Mouse (Mus musculus) stomach, postnatal 0 days (tissue): ENCODE measurements around the gene Acoxl.

Source experiments
- CTCF ChIP-seq: IDR thresholded peaks from 2 replicates; pipeline ENCODE4 v1.5.1; 2016; ENCODE audit warnings: antibody characterized with exemption, low read depth, mild to moderate bottlenecking, moderate library complexity
- EP300 ChIP-seq: optimal IDR thresholded peaks from 2 replicates; pipeline ENCODE3; 2016; ENCODE audit warnings: antibody characterized with exemption

DNA sequence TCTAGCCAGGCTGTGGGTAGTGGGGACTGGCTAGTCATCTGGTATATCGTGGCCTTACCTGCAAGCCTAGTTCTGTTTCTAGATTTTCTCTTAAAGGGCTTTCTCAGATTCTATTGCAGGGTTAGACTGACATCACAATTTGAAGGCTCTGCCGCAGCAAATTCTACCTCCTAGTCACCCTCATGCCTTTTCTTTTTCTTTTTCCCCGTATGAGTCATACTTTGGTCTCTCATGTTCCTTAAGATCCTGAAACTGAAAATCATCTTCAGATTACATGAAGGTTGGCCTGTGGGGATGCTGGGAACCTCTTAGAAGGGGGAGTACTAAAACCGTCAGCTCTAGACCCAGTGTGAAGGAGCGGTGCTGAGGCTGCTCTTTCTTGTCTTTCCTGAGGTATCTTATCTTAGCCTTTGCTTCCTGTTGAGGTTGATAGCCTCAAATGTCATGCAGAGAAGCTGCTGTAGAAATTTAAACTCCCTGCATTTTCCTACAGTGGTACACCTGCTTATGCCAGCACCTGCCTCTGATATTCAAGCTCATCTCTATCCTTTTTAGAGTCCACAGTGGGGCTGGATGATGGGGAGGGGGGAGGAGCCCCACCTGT is 84.5 kb downstream of the Acoxl start:
- TF ChIP-seq CTCF, result no peak
- TF ChIP-seq EP300, result no peak
